In genomic region chr1:182093407-182093806, GRCm38 (mm10) we compare ENCODE assay signal across 17 mouse cellular contexts. TPM values are rescaled to one million over a fixed set of nuclear protein-coding genes. Genes with fewer than 3 reads are reported as not detected.
DNase-seq lines count a peak whose midpoint lies in the region; TF ChIP-seq lines count a peak whose summit lies in the region.
"Had no signal": no experiment of that assay in that cellular context is flagged by ENCODE, and none has a peak within 500 bp of the region (broad histone marks: within the 10 kb centered on the region; RNA-seq: fewer than 3 reads in every experiment).

No protein-coding gene starts in this region.

- DNase-seq in gastrocnemius, adult 2 months: peak; percentile 46
- no peak for DNase-seq in gastrocnemius, postnatal 36 days
- DNase-seq in lung, postnatal 10 days: peak; percentile 58
- DNase-seq in lung, postnatal 14 days: no peak
- DNase-seq in 3T3-L1 (ENCODE audit: low read depth, low spot score): peak; percentile 39
- peak; percentile 71 for DNase-seq in adipocyte (ENCODE audit: low spot score)
- DNase-seq: B cell, adult 2 months; cerebellum, adult 18-20 months; cerebellum, adult 9-11 months; cerebellum, postnatal 36 days; forebrain, postnatal 0 days; heart, postnatal 14 days had no signal

- intact Hi-C loops in gastrocnemius, adult 2 months (cut with DNase I): no loop called here
- intact Hi-C loops in gastrocnemius, postnatal 36 days (cut with DNase I): no loop called here

- no peak for TF ChIP-seq CTCF in gastrocnemius, adult 2 months (IDR thresholded peaks at IDR 0.05)

- no peak overlapping the region for H3K4me3 ChIP-seq in gastrocnemius, adult 2 months
- H3K4me3 ChIP-seq: embryonic facial prominence, embryonic 13.5 days; forebrain, embryonic 13.5 days; heart, adult 2 months; heart, embryonic 15.5 days had no signal

- no peak overlapping the region for H3K27ac ChIP-seq in gastrocnemius, adult 2 months
- H3K27ac ChIP-seq: embryonic facial prominence, embryonic 13.5 days; forebrain, embryonic 13.5 days; heart, adult 2 months; heart, embryonic 15.5 days; hindbrain, embryonic 14.5 days had no signal

RNA-seq across cellular contexts. Expression of gene Srp9, which starts 31.1 kb away (rescaled TPM):
- 10 to 100 TPM; 41.1 to 44.9 TPM for total RNA-seq in gastrocnemius, adult 2 months (2021)
- 10 to 100 TPM; 38.7 to 42.4 TPM for total RNA-seq in gastrocnemius, postnatal 36 days (2021)

Comparison
In these comparisons a context has a peak if more than half of its experiments do, and no peak if none do; other contexts are left out.
1. DNase-seq: peak in gastrocnemius, adult 2 months (single experiment), lung, postnatal 10 days (single experiment), 3T3-L1 (single experiment) and adipocyte (single experiment); none in gastrocnemius, postnatal 36 days (0 of 2) and lung, postnatal 14 days (single experiment).